Mouse (Mus musculus): ENCODE data around the gene Gm42791. TPM values are rescaled to one million over a fixed set of nuclear protein-coding genes. Genes with fewer than 3 reads are reported as not detected.
A peak's percentile ranks its signal among the peaks of the same experiment; 100 is the strongest.

Gene Gm42791
- polyA plus RNA-seq, 1 experiment from 2014 or later, result not detected

- no peaks in the 10 kb centered on the region for H3K36me3 ChIP-seq (replicated peaks)
- H3K4me1 ChIP-seq (replicated peaks), result peaks cover 9% of the 10 kb centered on the region
- no peak overlapping the region for H3K9ac ChIP-seq
- 30% methylated on average over 7 of the region's 7 CpGs for WGBS (ENCODE audit: insufficient replicate concordance)
- no peaks in the 10 kb centered on the region for H3K9me3 ChIP-seq (replicated peaks)
- no peaks in the 10 kb centered on the region for H3K27me3 ChIP-seq
- H3K27ac ChIP-seq (replicated peaks), result no peak overlapping the region
- ATAC-seq (ENCODE audit: insufficient read depth), result no peak
- H3K4me3 ChIP-seq (replicated peaks), result no peak overlapping the region
- H3K4me2 ChIP-seq, result peak overlapping the region; percentile 34; the same call in 1 of the 2 replicates
These were observed 26.2 kb upstream of the Gm42791 start for GRCm38 (mm10) chr5:149021120-149021519.

DNA sequence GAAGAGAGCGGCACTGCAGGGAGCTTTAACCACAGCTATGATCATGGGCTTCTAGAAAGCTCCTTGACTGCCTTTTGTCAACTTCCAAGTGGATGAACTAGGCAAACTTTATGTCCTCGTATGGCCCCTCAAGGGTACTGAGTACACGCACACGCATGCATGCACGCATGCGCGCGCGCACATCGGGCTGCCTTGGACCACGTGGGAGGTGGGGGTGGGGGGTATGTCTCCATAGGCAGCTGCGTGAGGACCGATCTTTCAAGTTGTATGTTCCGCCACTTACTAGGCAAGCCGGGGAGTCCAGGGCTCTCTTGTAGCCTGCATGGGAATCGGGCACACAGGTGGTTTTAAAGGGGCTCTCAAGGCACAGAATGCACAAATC is 25.7 kb upstream of the Gm42791 start:
- WGBS (ENCODE audit: insufficient replicate concordance), result 62% methylated on average over 16 of the region's 16 CpGs
- no peak for ATAC-seq (ENCODE audit: insufficient read depth)
- H3K4me2 ChIP-seq, result peak overlapping the region; percentile 34; the same call in 1 of the 2 replicates

GRCm38 (mm10) chr5:149020059-149020680 is 25.2 kb upstream of the Gm42791 start:
- 48% methylated on average over 18 of the region's 18 CpGs for WGBS (ENCODE audit: insufficient replicate concordance)
- no peak for ATAC-seq (ENCODE audit: insufficient read depth)
- no peak overlapping the region for H3K4me3 ChIP-seq (replicated peaks)
- H3K4me2 ChIP-seq, result 0 out of 2 replicates have a peak overlapping the region, but pooled peaks have one; percentile 34
- H3K27ac ChIP-seq (replicated peaks), result no peak overlapping the region
- H3K36me3 ChIP-seq (replicated peaks), result no peaks in the 10 kb centered on the region
- H3K27me3 ChIP-seq, result no peaks in the 10 kb centered on the region
- H3K9ac ChIP-seq, result no peak overlapping the region
- no peaks in the 10 kb centered on the region for H3K9me3 ChIP-seq (replicated peaks)
- peaks cover 19% of the 10 kb centered on the region for H3K4me1 ChIP-seq (replicated peaks)

More for the DNA sequence above, 25.7 kb upstream of the Gm42791 start:
- H3K27ac ChIP-seq (replicated peaks), result no peak overlapping the region
- H3K9me3 ChIP-seq (replicated peaks), result no peaks in the 10 kb centered on the region
- no peaks in the 10 kb centered on the region for H3K36me3 ChIP-seq (replicated peaks)
- H3K4me1 ChIP-seq (replicated peaks), result peaks cover 14% of the 10 kb centered on the region
- H3K27me3 ChIP-seq, result no peaks in the 10 kb centered on the region
- H3K4me3 ChIP-seq (replicated peaks), result no peak overlapping the region
- no peak overlapping the region for H3K9ac ChIP-seq

DNA sequence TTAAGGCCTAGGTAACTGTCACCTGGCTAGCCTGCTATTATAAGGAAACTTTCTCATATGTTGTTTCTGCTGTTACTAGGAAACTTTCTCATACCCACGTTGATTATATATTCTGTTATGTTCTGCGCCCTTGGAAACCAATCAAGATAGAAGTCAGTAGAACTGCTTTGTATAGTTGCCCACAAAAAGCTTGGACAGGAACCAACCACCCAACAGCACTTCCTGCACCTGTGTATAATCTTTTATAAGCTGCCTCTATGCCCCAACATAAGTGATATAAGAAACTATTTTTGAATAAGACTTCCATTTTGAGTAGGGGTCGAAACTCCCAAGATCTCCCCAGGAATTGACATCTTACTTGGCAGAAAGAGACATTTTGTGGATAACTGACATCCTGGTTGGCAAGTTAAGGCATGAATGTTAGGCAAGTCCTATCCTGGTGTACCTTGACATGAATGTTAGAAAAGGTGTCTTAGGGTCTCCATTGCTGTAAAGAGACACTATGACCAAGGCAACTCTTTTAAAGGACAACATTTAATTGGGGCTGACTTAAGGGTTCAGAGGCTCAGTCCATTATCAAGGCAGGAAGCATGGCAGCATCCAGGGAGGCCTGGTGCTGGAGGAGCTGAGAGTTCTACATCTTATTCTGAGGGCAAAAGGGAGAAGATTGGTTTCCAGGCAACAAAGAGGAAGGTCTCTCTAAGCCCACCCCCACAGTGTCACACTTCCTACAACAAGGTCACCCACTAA is 22.9 kb upstream of the Gm42791 start:
- H3K36me3 ChIP-seq (replicated peaks), result no peaks in the 10 kb centered on the region
- H3K9me3 ChIP-seq (replicated peaks), result no peaks in the 10 kb centered on the region
- H3K9ac ChIP-seq, result no peak overlapping the region

GRCm38 (mm10) chr5:149017181-149017580 is 22.2 kb upstream of the Gm42791 start:
- no peak for ATAC-seq (ENCODE audit: insufficient read depth)
- peaks cover 24% of the 10 kb centered on the region for H3K4me1 ChIP-seq (replicated peaks)
- H3K4me3 ChIP-seq (replicated peaks), result no peak overlapping the region
- no peak overlapping the region for H3K9ac ChIP-seq
- H3K27ac ChIP-seq (replicated peaks), result no peak overlapping the region
- H3K9me3 ChIP-seq (replicated peaks), result no peaks in the 10 kb centered on the region
- H3K27me3 ChIP-seq, result peaks cover 5% of the 10 kb centered on the region; the same call in 1 of the 2 replicates
- 69% methylated on average over 3 of the region's 3 CpGs for WGBS (ENCODE audit: insufficient replicate concordance)
- no peak overlapping the region for H3K4me2 ChIP-seq
- no peaks in the 10 kb centered on the region for H3K36me3 ChIP-seq (replicated peaks)

More for the DNA sequence above, 22.9 kb upstream of the Gm42791 start:
- Histone ChIP-seq H3K4me2 (no peak overlapping the region), H3K27me3 (peaks cover 5% of the 10 kb centered on the region; the same call in 1 of the 2 replicates), H3K4me3 (replicated peaks) (no peak overlapping the region), H3K4me1 (replicated peaks) (peaks cover 24% of the 10 kb centered on the region), H3K27ac (replicated peaks) (no peak overlapping the region)
- 47% methylated on average over 3 of the region's 3 CpGs for WGBS (ENCODE audit: insufficient replicate concordance)
- ATAC-seq (ENCODE audit: insufficient read depth), result no peak

DNA sequence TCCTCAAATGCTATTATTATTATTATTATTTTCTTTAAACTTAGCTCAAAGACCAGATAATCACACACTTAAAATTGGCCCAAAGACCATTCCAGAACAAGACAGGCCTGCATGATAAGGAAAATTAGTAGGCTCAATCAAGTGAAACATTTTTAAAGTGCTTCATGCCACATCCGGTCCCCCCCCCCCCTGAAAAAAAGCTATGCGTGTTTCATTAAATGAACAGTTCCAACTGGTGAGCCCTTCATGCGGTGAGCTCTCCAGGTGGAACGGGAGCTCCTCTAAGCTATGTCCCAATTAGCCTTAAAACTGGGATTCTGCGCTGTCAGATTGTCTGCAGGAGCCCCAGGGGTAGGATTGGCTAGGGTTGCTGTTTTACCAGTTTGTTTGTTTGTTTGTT is 21.3 kb upstream of the Gm42791 start:
- no peaks in the 10 kb centered on the region for H3K36me3 ChIP-seq (replicated peaks)
- peaks cover 24% of the 10 kb centered on the region for H3K4me1 ChIP-seq (replicated peaks)
- H3K27ac ChIP-seq (replicated peaks), result no peak overlapping the region
- H3K4me2 ChIP-seq, result peak overlapping the region; percentile 90; the same call in 1 of the 2 replicates
- H3K9me3 ChIP-seq (replicated peaks), result no peaks in the 10 kb centered on the region
- peaks cover 5% of the 10 kb centered on the region; the same call in 1 of the 2 replicates for H3K27me3 ChIP-seq
- no peak overlapping the region for H3K4me3 ChIP-seq (replicated peaks)
- no peak overlapping the region for H3K9ac ChIP-seq
- 68% methylated on average over 5 of the region's 5 CpGs for WGBS (ENCODE audit: insufficient replicate concordance)
- ATAC-seq (ENCODE audit: insufficient read depth), result no peak

DNA sequence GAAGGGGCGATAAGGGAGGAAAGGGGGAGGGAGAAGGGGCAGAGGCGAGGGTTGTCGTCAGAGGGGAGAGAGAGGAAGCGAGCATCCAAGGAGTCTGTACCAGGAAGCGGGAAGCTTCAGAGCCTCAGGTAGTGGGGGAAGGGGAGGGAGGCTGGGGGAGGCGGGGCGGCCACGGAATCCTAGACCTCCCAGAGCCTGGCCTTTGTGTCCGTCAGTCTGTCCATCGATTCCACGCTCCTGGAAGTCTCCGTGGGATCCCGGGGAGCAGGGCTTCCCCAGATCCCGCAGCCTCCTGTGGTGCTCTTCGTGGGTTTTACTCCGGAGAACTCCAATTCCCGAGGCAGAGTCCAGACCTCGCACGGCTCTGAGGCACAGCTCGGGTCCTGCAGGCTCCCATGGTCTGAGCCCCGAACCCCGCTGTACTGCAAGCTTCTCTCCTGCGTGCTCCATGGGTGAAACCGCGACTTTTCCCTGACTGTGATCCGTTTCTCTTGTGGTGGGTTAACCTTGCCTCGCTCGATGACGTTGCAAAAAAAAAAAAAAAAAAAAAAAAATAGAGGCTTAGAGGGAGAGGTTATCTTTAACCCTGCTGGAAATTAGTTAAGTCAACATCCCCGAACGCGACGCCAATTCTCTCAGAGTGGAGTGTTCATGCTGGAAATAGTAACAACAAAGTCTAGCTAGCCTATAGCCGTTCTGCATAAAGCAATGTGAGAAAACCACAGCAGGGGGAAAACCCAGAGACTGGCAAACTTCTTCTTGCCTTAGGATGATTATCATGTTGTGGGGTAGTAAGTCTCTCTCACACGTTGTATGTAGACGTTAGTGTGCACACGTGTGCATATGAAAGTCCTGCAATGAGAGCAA is 20.6 kb upstream of the Gm42791 start:
- Histone ChIP-seq H3K9ac (peak overlapping the region; percentile 59), H3K9me3 (replicated peaks) (no peaks in the 10 kb centered on the region), H3K4me3 (replicated peaks) (peak overlapping the region; percentile 56), H3K4me1 (replicated peaks) (peaks cover 19% of the 10 kb centered on the region), H3K27ac (replicated peaks) (0 out of 2 replicates have a peak overlapping the region, but pooled peaks have one; percentile 38), H3K36me3 (replicated peaks) (no peaks in the 10 kb centered on the region), H3K4me2 (peak overlapping the region; percentile 90), H3K27me3 (peaks cover 5% of the 10 kb centered on the region; the same call in 1 of the 2 replicates)
- 4% methylated on average over 36 of the region's 37 CpGs for WGBS (ENCODE audit: insufficient replicate concordance)
- peak; percentile 60 for ATAC-seq (ENCODE audit: insufficient read depth)

GRCm38 (mm10) chr5:149014600-149015268 is 19.8 kb upstream of the Gm42791 start:
- Histone ChIP-seq H3K9me3 (replicated peaks) (no peaks in the 10 kb centered on the region), H3K4me3 (replicated peaks) (peak overlapping the region; percentile 56), H3K27me3 (peaks cover 5% of the 10 kb centered on the region; the same call in 1 of the 2 replicates), H3K4me1 (replicated peaks) (peaks cover 19% of the 10 kb centered on the region), H3K36me3 (replicated peaks) (no peaks in the 10 kb centered on the region), H3K27ac (replicated peaks) (no peak overlapping the region), H3K9ac (no peak overlapping the region), H3K4me2 (peak overlapping the region; percentile 90)
- WGBS (ENCODE audit: insufficient replicate concordance), result 47% methylated on average over 17 of the region's 17 CpGs
- ATAC-seq (ENCODE audit: insufficient read depth), result no peak

GRCm38 (mm10) chr5:149013817-149014508 is 19.0 kb upstream of the Gm42791 start:
- no peaks in the 10 kb centered on the region for H3K9me3 ChIP-seq (replicated peaks)
- no peak overlapping the region for H3K4me2 ChIP-seq
- H3K4me1 ChIP-seq (replicated peaks), result peaks cover 19% of the 10 kb centered on the region
- peaks cover 5% of the 10 kb centered on the region; the same call in 1 of the 2 replicates for H3K27me3 ChIP-seq
- no peak overlapping the region for H3K9ac ChIP-seq
- no peak overlapping the region for H3K27ac ChIP-seq (replicated peaks)
- no peaks in the 10 kb centered on the region for H3K36me3 ChIP-seq (replicated peaks)
- no peak overlapping the region for H3K4me3 ChIP-seq (replicated peaks)
- WGBS (ENCODE audit: insufficient replicate concordance), result 62% methylated on average over 7 of the region's 7 CpGs
- no peak for ATAC-seq (ENCODE audit: insufficient read depth)

DNA sequence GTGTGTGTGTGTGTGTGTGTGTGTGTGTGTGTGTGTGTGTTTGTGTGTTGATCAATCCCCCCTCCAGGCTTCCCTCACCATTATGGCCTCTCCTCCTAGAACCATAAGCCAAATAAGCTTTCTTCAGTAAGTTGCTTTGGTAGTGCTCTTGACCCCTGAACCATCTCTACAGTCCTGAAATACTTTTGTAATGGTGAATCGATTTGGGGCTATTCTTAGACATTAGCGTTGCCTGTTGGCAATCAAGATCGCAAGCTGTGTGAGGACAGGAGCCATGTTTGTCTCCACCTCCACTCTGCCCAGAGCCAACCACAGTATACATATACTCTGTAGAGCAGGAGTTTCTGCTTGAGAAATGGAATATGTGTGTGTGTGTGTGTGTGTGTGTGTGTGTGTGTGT is 14.2 kb upstream of the Gm42791 start:
- 81% methylated on average over 3 of the region's 3 CpGs for WGBS (ENCODE audit: insufficient replicate concordance)

More for the DNA sequence above, 14.2 kb upstream of the Gm42791 start:
- H3K4me3 ChIP-seq (replicated peaks), result no peak overlapping the region
- no peaks in the 10 kb centered on the region for H3K9me3 ChIP-seq (replicated peaks)
- H3K36me3 ChIP-seq (replicated peaks), result no peaks in the 10 kb centered on the region
- H3K27me3 ChIP-seq, result 0 out of 2 replicates have a peak, but pooled peaks cover 3% of the 10 kb centered on the region
- H3K9ac ChIP-seq, result no peak overlapping the region
- peaks cover 21% of the 10 kb centered on the region for H3K4me1 ChIP-seq (replicated peaks)
- no peak for ATAC-seq (ENCODE audit: insufficient read depth)
- H3K27ac ChIP-seq (replicated peaks), result no peak overlapping the region
- H3K4me2 ChIP-seq, result no peak overlapping the region

Measured in liver, embryonic 15.5 days (tissue).